Mouse (Mus musculus) layer of hippocampus, postnatal 14 days (tissue): ENCODE measurements around the gene Clcn2. TPM values are rescaled to one million over a fixed set of nuclear protein-coding genes. Genes with fewer than 3 reads are reported as not detected.
"Not testable (repeated sequence)": the region's sequence is repeated elsewhere in the genome, so short reads cannot be mapped to it uniquely, and the experiment has no call there.

Experiments used
- DNase-seq, 2 experiments: peaks; one replicate each; pipeline ENCODE4 v3.0.0; 2021 to 2022; ENCODE audit warnings: low spot score in 2 of 2, mixed read lengths in 1 of 2
- total RNA-seq, 2 experiments: library from RNA; stranded (reverse); gene quantifications; 2 replicates each; pipeline ENCODE4 v1.2.3; 2021

Gene Clcn2
- total RNA-seq, 2 experiments from 2014 or later = 49.9 to 60.4 TPM

DNA sequence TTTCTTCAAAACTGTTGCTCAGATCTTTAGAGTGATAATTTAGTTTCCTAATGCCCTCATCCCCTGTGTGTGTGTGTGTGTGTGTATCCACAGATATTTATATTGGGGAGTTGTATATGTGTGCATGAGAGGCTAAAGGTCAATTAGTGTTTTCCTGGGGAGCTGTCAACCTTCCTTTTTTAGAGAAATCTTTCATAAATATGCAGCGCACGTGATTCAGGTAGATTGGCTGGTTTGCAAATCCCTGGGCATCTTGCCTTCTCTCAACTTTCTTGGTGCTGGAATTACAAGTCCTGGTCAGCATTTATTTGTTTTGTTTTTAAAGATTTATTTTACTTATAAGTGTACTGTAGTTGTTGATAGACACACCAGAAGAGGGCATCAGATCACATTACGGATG, 47.3 kb downstream of the Clcn2 start:
- DNase-seq = no peak

- not testable (repeated sequence) for DNase-seq
Measured at GRCm38 (mm10) chr16:20668013-20668412, 49.5 kb downstream of the Clcn2 start, which contains the start of gene Eif4g1. TSS of gene Eif4g1 (plus strand) at chr16:20668313.

DNA sequence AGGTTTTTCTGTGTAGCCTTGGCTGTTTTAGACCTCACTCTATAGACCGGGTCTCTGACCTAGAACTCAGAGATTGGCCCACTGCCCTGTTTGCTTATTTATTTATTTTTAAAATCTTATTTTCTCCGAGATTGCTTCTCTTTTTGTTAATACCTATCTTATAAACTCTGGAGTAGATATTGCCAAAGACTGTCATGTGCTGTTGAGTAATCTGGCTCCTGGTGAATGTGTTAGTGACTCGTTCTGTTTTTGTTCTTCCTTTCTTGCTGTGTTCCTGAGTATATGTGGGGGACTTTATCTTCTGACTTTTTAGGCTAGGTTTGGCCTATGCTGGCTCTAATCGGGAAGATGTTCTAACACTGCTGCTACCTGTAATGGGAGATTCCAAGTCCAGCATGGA, 59.9 kb downstream of the Clcn2 start:
- DNase-seq = no peak

DNA sequence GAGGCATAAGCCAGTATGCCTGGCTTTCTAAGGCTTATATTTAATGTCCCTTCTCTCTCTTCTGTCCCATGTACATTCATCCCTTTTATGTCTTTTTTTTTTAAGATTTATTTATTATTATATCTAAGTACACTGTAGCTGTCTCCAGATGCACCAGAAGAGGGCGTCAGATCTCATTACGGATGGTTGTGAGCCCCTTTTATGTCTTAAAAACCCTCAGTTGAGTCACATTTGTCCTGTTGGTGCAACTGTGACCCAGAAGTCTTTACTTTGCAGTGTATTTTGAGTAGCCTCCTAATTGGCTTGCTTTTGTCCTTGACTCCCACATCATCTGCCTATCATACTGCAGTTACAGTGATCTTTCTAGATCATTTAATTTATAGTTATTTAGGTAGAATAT, 64.2 kb downstream of the Clcn2 start:
- no peak for DNase-seq

Other genes starting within 250 kb of the Clcn2 start
- 10 to 100 TPM; 51.7 to 54.1 TPM for gene Eif2b5, start 218.9 kb downstream of the Clcn2 start, total RNA-seq
- 10 to 100 TPM; 77.2 to 78.9 TPM for gene Dvl3, start 200.8 kb downstream of the Clcn2 start, total RNA-seq
- gene Ap2m1, start 182.3 kb downstream of the Clcn2 start, total RNA-seq = 100 to 1,000 TPM; 893 to 941 TPM
- gene Abcf3, start 169.2 kb downstream of the Clcn2 start, total RNA-seq = 10 to 100 TPM; 82.8 to 87.9 TPM
- 10 to 100 TPM; 30.8 to 43.6 TPM for gene Vwa5b2, start 128.3 kb downstream of the Clcn2 start, total RNA-seq
- gene Eef1akmt4, start 106.2 kb downstream of the Clcn2 start, total RNA-seq = 1 to 10 TPM; 1.7 to 3.6 TPM
- not detected for gene Gm49333, start 106.1 kb downstream of the Clcn2 start, total RNA-seq
- 10 to 100 TPM; 12.3 to 14.1 TPM for gene Alg3, start 106.0 kb downstream of the Clcn2 start, total RNA-seq
- gene Camk2n2, start 96.5 kb downstream of the Clcn2 start, total RNA-seq = 100 to 1,000 TPM; 118 to 125 TPM
- gene Ece2, start 87.9 kb downstream of the Clcn2 start, total RNA-seq = 10 to 100 TPM; 27.2 to 30.8 TPM
- 100 to 1,000 TPM; 239 to 245 TPM for gene Psmd2, start 66.1 kb downstream of the Clcn2 start, total RNA-seq
- 100 to 1,000 TPM; 336 to 340 TPM for gene Eif4g1, start 49.4 kb downstream of the Clcn2 start, total RNA-seq
- 100 to 1,000 TPM; 432 to 446 TPM for gene Fam131a, start 24.5 kb downstream of the Clcn2 start, total RNA-seq
- gene Polr2h, start 81 bp downstream of the Clcn2 start, total RNA-seq = 10 to 100 TPM; 22.4 to 25.7 TPM
- gene Chrd, start 15.4 kb upstream of the Clcn2 start, total RNA-seq = 10 to 100 TPM; 36.4 to 45.8 TPM
- gene Thpo, start 16.8 kb upstream of the Clcn2 start, total RNA-seq = 1 to 10 TPM; 5.0 to 5.9 TPM